Mouse (Mus musculus) erythroblast, embryonic 14.5 days (primary cell): ENCODE results near the gene Vav3.

ENCODE experiments used
- GATA1 ChIP-seq: IDR thresholded peaks from 2 replicates; pipeline ENCODE4 v1.6.1; 2012; ENCODE audit warnings: low read length, inconsistent platforms, mixed read lengths
- TAL1 ChIP-seq: IDR thresholded peaks from 3 replicates; pipeline ENCODE4 v1.6.1; 2012; ENCODE audit warnings: low read length, inconsistent platforms, mixed read lengths

DNA sequence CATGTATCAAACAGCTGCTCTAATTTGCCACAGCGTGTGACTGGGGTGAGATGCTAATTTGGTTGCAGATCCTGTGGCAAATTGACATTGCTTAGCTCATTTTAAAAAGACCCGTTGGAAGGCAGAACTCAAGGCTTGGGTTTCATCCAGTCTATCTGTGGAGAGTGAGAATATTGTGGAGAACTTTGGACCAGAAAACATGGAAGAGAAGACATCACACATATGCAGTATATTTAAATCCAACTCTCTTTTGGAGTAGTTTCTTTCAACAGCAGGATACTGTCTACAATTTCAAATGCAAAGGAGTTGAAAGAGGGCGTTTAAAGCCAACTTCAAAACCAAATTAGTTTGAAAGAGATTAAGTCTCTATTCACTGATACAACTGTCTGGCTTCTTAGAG lies 13.3 kb upstream of the Vav3 start:
- no peak for TF ChIP-seq GATA1
- no peak for TF ChIP-seq TAL1
